Mouse (Mus musculus) cerebellum, adult 18-20 months (tissue): ENCODE results near the gene Lrrn2.

Experiments used
- DNase-seq, 2 experiments: peaks; one replicate each; pipeline ENCODE4 v3.0.0; 2021

Gene Lrrn2

DNA sequence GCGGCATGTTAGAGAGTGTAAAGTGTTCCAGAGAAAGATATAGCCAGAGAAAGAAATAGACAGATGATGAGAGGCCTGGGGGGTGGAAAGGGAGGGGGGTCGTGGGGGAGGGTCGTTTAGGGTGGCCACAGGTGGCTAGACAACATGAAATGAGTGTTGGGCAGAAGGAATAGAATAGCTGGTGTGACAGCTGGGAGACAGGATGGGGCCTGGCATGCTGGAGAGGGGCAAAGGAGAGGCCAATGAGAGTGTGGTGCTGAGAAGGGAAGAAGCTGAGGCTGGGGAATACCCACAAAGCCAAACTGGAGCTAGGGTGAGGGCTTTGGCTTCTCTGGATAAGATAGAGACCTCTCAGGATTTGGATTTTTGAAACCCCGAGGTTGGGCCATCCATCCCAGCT is 6.6 kb downstream of the Lrrn2 start:
- no peak for DNase-seq

DNA sequence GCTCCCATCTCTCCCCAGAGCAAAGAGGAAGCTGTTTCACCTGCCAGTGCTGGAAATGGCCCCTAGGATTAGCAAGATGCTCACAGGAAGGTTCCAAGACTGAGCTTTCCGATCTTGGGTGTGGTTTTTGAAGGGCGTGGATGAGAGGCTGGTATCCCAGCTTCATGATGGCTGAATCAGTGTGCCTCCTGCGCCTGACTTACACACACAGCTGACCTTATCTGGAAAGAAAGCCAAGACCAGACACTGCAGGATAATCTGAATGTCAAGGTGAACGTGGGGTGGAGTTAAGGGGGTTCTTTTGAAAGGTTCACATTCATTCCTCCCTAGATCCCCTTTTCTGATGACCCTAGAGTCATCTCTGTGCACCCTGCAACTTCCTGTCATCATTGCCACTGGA is 8.7 kb downstream of the Lrrn2 start:
- DNase-seq, result no peak

GRCm38 (mm10) chr1:132890161-132890794 is 10.2 kb downstream of the Lrrn2 start:
- DNase-seq, result peak; percentile 69 to 75

DNA sequence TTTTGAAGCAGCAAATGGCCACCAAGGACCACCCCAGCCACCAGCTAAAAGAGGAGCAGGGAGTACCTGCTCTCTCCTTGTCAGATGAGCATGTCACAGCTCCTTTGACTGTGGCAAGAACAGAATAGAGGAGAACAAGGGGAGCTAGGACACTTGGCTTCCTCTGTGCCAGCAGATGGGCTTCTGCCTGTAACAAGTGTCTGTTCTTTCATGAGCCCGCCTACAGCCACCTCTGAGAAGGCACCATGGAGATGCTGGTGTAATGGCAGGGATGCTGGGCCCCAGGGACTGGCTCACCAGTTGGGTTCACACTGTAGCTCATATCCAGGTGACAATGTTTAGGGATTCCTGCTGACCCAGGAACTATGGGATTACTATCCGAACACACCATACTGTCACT is 12.0 kb downstream of the Lrrn2 start:
- DNase-seq, result peak in 1 of 2 experiments; percentile 35

- DNase-seq, result peak; percentile 42 to 47
These were observed 13.4 kb downstream of the Lrrn2 start for GRCm38 (mm10) chr1:132893311-132894077.

GRCm38 (mm10) chr1:132899029-132899428 is 19.0 kb downstream of the Lrrn2 start:
- DNase-seq, result peak; percentile 51 to 58

DNA sequence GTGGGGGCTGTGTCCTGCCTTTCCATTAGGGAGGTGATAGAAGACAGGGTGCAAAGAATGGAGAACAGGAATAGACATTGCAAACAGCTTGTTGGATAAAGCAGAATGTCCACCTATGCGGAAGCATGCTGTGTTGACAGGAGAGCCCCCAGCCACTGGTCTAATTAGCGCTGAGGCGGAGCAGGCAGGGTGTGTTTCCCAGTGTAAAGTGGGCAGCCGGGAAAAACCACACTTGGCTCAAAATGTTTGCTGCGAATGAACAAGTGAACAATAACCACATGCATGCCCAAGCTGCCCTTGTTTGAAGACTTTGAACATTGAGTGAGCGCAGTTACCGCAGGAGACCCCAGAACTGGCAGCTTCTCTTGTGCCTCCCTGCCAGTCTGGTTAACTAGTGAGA is 19.6 kb downstream of the Lrrn2 start:
- no peak for DNase-seq

DNA sequence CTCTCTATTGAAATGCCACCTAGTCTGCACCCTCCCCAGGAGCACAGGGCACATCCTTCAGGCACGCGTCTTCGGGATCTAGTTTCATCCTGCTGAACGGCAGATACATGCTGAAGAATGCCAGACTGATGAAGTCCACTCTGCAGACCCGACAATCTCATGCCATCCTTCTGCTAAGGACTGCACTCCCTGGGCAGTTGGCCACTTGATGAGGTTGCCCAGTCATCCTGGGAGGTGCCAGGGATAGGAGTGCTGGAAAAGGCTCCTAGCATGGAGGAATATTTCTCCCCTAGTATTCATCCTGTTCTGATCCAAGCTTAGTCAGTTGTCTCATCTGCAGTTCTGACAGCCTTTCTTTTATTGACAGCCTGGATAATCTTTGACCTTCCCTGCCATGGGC is 20.9 kb downstream of the Lrrn2 start:
- DNase-seq, result peak; percentile 58 to 75

- no peak for DNase-seq
These were observed 23.4 kb downstream of the Lrrn2 start for GRCm38 (mm10) chr1:132903519-132903918.

DNA sequence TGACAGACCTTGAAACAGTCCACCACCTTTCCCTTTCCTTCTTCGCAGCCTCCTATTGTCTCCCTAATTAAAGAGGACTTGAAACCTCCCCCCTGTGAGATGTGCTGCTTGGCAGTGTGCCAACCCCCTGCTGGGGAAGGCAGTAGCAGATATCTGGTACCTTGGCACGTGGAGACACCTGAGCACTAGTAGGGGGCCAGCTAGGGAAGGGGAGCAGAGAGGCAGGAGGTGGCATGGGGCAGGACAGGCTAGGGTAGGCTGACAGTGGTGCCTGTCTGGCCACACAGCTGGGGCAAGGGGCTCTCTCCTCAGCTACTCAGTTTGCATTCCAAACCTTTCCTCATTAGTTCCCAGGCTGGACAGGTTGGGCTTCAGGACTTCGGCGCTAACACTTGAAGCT is 29.0 kb downstream of the Lrrn2 start:
- DNase-seq, result no peak

- DNase-seq, result no peak
These were observed 29.9 kb downstream of the Lrrn2 start for GRCm38 (mm10) chr1:132909951-132910350.

DNA sequence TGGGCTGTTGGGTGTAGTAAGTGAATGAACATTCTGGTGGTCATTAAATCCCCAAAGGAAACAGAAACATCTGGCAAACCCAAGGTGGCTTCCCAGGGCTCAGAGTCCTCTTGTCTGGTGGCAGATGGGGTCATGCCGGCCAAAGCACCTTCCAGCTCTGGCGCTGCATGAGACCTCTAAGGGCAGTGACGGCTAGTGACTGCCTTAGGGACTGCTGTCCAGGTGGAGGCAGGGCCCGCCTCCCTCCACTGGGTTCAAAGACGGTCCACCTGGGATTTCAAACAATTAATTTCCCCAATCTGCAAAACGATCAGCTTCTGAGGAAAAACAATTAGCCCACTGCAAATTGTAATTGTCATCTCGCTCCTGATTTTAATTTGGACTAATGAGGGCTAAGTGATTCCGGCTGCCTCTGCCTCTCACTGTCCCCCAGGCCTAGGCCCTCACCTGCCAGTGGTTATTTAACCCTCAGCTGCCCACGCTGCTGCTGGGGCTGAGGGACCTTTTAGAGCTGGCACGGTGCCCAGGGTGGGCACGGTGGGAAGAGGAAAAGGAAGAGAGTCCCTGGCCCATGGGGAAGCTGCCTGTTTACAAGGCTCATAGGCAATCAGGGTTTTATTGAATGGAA is 30.5 kb downstream of the Lrrn2 start:
- no peak for DNase-seq

GRCm38 (mm10) chr1:132915849-132916493 is 35.9 kb downstream of the Lrrn2 start:
- peak; percentile 61 to 65 for DNase-seq

- no peak for DNase-seq
These were observed 37.5 kb downstream of the Lrrn2 start for GRCm38 (mm10) chr1:132917554-132917953.

- DNase-seq, result no peak
These were observed 38.1 kb downstream of the Lrrn2 start for GRCm38 (mm10) chr1:132918117-132918680.

- DNase-seq, result no peak
These were observed 39.2 kb downstream of the Lrrn2 start for GRCm38 (mm10) chr1:132919258-132919657.

- no peak for DNase-seq
These were observed 41.0 kb downstream of the Lrrn2 start for GRCm38 (mm10) chr1:132921071-132921470.

DNA sequence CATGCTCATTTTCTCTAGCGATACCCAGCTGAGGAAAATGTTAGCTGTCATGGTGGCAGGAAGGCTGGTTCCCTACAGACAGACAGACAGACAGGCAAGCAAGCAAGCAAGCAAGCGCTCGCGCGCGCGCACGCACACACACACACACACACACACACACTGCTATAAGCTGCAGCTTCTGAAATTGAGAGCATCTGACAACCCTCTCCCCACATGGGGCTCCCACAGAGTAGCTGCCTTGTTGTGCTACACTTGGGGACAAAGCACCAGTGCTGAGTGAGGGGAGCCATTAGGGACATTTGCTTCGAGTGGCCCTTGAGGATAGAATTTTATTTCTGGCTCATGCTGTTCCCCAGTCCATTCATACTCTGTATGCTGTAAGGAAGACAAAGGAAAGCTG is 42.2 kb downstream of the Lrrn2 start:
- DNase-seq, result no peak

- no peak for DNase-seq
These were observed 45.2 kb downstream of the Lrrn2 start for GRCm38 (mm10) chr1:132925270-132925669.

DNA sequence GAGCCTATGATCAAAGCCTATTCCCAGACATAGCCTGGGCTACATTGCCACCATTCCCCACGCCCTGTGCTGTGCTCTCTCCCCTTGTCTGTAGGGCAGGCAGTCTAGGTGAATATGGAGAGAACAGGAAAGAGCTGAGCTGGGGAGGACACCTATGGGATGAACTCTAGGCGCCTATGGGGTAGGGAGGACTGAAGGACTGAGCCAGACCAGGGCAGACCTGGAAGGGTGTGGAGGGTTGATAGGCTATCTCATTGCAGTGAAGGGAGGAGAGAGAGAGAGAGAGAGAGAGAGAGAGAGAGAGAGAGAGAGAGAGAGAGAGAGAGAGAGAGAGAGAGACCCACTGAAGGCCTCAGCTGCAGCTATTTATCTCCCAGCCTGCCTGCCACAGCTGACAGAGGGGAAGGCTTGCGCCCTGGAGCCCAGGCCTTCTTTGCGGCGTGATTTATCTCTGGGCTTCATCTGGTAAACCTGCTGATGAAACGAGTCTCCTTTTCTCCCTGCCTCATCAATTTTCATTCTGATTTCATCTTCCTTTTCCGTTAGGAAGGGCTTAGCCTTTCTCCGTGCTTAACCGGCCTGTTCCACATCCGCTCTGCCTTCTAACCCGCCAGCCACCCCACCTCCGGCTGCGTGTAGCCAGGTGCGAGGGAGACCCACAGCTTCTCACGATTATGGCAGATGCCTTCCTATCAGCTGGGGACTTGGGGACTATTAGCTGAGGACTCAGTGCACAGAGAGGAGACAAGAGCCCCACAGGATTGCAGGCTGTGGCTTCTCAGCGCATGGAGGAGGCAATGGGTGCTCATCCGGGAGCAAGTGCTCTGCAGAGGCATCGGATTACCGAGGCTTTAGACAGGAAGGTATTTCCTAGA is 48.2 kb downstream of the Lrrn2 start:
- DNase-seq, result no peak

GRCm38 (mm10) chr1:132928907-132929250 is 48.8 kb downstream of the Lrrn2 start:
- no peak for DNase-seq

DNA sequence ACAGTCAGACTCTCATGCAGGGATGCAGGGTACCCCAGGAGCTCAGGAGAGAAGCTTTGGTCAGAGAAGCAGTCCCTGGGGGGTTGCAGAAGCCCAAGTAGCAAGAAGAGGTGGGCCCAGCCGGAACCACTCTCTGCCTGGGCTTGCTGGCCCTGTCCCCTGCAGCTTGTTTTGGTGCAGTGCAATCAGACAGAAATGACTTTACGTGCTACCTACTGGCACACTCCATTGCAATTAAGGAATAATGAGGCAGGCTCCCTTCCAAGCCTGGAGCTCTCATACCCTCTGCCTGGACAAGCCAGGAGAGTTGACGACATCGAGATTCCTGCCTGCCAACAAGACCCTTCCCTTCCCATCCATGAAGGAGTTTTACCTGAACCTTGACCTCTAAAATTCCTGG is 50.2 kb downstream of the Lrrn2 start:
- DNase-seq, result no peak
